Mouse (Mus musculus): ENCODE results near the gene Mbnl2.

The Mbnl2 gene

DNA sequence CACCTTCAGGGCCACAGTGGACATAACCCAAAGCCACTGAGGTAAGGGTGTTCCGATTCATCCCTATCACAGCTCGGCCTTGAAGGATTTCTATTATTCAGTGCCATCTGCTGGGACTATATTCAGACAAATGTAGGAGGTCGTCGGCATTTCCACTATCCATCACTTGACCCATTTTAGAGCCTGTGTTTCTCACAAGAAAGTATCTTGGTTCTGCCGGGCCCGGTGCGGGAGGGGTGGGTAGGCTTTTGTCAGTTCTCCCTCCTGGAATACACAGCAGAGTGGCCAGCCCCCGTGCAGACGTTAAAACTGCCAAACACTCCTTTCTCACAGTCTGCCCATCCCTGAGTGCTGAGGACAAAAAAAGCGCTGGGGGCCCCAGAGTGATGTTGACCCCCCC is 134.4 kb downstream of the Mbnl2 start:
- DNase-seq (ENCODE audit: low spot score in 2 of 2): no peak

DNA sequence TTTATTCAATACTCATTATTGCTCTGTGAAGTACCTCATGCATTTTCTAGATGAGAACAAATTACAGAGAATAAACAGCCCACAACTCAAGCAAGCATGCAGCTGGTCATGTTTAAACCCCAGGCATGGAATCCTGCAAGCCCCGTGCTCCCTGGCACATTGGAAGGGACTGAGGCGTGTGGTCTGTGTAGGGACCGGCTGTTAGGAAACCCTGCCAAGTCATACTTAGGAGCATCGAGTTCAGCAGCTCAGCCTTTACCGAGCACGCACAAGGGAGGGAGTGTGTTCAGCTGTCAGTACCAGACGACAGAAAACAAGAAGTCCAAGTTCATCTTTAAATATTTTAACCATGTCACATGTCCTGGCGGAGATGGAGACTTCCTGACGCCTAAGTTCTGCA is 141.4 kb downstream of the Mbnl2 start:
- no peak for DNase-seq (ENCODE audit: low spot score in 2 of 2)

DNA sequence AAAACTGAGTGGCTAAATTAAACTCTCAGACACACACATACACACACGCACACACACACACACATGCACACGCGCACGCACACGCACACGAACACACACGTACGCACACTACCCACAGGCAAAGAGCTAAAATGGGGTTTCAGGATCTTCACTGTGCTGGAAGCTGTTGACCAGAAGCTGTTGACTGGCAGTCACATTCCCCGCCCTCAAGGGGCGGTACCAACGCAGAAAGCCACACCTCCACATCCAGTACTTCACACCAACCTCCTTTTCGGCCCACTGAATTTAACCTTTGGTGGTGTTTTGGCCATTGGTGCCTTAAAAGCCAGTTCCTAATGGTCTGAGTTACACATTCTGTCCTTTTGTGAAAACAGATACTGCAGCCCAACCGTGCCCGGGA is 143.5 kb downstream of the Mbnl2 start:
- DNase-seq (ENCODE audit: low spot score in 2 of 2): no peak

DNA sequence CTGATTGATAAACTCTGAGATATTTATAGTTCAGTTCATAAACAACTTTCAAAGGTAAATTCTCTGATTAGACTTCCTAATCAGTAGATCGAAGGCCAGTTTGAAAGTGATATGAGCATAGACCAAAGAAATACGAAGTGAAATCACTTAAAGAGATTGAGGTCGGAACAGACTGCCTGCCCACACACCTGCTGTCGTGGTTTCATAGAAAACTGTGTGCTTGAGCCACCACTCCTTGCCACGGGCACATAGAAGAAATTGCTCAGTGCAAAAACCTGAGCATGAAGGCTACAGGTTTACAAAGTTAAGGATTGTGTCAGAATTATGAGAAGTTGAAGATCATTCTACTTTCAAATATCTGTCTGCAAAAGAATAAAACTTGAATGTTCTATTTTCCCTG is 153.0 kb downstream of the Mbnl2 start:
- no peak for DNase-seq (ENCODE audit: low spot score in 2 of 2)

DNA sequence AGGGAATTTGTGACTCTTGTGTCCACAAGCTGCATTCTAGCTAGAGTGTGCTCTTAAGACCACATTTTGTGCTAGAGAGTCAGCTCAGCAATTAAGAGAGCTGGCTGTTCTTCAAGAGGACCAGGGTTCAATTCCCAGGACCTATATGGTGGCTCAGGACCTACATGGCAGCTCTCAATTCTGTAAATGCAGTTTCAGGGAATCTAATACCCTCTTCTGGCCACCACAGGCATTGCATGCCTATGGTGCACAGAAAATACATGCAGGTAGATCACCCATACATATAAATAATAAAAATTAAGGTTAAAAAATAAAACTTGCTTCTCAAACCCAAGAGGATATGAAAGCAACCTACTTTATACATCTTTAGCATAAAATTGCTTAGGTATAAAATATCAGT is 157.3 kb downstream of the Mbnl2 start:
- DNase-seq (ENCODE audit: low spot score in 2 of 2): no peak

DNA sequence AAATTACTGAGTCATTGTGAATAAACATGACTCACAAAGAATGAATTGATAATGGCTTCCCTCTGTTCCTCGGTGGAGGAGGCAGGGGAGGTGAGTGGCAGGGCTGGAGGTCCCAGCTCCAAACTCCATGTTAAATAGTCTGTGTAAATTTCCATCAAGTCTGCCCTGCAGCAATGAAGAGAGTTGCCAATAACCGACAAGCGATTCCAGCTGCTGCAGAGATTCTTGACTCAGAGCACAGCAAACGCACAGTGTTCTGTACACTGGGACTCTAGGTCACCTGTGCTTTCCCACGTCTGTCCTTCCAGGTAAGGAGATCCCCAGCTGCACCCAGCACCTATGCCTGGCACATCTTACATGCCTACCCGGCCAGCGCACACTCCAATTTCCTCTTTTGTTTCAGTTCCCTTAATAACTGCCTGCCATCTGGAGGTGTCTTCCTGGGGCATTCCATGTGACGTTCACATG is 158.5 kb downstream of the Mbnl2 start:
- no peak for DNase-seq (ENCODE audit: low spot score in 2 of 2)

DNA sequence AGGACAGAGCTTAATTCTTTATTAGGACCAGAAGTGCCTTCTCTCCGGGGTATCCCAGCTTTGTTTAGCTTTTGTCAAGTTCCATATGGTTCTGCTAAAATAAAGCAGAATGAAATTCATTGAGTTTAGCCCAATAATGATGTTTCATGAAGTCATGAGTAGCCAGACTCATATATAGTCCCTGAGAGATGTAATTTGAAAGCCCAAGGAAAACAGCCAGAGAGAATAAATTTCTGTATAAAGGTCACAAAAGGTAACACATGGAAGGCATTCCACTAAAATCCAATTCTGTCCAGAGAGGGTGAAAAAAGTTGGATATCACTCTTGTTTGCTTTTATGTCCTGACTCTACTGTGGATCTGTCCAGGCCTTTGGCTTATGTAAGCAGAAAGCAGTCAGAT is 159.4 kb downstream of the Mbnl2 start:
- no peak for DNase-seq (ENCODE audit: low spot score in 2 of 2)

DNA sequence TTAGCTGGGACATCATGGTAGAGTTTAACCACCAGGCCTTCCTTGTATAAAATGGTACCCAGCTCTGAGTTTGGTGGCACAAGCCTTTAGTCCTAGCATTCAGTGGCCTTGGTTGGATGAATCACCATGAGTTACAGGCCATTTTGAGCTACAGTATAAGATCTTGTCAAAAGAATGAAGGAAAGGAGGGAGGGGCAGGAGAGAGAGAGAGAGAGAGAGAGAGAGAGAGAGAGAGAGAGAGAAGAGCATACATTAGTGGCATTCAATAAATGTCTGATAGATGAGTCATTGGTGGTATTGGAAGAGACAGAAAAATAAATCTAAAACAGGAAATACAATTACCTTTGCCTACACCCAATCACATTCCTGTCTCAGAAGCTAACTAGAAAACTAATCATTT is 165.2 kb downstream of the Mbnl2 start:
- DNase-seq (ENCODE audit: low spot score in 2 of 2): no peak

DNA sequence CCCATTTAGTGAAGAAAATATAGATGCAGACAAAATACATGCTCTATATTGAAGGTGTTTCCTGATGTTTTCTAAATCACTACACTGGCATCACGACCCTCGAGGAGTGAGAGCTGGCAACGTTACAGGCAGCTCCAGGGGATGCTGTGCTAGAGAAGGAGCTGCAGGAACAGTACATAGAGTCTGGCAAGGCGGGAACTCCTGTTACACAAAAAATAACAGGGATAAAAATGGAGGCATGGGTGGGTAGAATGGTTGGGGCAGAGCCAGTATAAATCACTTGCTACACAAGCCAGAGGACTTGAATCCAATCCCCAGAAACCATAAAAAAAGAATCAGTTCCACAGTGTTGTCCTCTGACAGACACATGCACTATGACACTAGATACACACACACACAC is 165.8 kb downstream of the Mbnl2 start:
- no peak for DNase-seq (ENCODE audit: low spot score in 2 of 2)

DNA sequence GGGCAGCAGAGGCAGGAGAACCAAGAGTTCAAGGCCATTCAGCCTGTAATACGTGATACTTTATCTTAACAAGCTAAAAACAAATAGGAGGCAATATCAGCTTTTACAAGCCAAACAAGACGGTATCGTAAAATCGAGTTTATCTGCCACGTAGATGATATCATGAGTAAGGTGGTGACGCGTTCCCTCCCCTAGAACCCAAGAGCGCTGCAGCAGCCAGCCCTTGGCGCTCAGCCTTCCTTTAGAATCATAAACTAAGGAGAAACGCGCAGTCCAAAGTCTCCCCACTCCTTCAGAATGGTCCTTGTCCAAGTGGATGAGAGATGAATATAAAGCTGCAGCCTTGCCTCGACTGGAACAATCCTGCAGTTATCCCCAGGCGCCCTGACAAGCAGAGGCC is 166.4 kb downstream of the Mbnl2 start:
- DNase-seq (ENCODE audit: low spot score in 2 of 2): peak in 1 of 2 experiments; percentile 5

DNA sequence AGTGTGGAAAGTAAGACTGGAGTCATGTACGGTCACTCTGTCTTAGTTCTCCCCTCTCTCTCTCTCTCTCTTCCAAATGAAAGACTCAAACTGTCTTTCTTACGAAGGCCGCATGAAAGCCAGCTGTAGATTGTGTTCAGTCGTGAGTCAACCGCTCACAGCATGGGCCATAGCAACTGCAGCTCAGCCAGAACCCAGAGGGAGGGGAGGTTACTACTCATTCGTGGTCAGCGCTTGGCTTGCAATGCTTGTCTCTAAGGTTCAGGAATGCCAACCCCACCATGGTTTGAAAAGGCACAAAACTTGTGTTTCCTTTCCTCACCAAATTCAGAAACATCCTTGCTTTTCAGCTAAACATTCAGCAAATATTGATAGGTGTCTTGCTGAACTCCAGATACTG is 178.8 kb downstream of the Mbnl2 start:
- no peak for DNase-seq (ENCODE audit: low spot score in 2 of 2)

DNA sequence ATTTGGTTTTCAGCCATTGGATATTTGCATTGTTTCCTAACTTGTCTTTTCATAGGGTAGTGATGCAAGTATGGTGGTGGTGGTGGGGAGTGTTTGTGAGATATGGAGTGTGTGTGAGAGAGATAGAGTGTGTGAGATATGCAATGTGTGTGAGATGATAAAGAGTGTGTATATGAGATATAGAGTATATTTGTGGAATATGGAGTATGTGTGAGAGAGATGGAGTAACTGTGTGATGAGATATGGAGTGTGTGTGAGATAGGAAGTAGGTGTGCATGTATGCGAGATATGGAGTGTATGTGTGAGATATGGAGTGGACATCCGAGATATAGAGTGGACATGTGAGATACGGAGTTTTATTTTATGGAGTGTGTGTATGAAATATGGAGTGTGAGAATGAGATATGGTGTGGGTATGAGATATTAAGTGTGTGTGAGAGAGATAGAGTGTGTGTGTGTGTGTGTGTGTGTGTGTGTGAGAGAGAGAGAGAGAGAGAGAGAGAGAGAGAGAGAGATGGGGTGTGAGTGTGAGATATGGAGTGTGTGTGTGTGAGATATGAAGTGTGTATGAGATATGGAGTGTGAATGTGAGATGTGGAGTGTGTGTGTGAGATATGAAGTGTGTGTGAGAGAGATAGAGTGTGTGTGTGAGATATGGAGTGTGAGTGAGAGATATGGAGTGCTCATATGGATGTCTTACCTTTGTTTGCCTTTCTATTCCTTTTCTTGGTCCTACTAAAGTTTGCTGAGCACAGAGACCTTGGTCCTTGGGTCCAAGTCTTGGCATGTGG is 188.7 kb downstream of the Mbnl2 start:
- no peak for DNase-seq (ENCODE audit: low spot score in 2 of 2)

DNA sequence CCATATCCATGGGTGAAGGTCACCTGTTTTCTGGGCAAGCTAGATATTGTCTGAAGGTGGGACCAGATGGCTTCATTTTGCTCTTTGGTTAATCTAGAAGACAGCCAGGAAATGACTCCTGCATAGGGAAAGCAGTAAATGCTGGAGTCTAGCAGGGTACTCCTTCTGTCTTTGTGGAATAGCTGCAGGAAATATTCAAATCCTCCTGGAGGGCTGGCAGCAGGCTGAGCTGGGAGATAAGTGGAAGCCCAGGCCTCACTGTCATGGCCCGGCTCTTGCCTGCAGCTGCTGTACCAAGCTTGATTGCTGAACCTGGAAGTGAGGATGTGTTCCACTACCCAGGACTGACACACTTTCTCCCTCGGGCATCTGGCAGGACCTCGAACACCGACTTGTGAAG is 191.3 kb downstream of the Mbnl2 start:
- DNase-seq (ENCODE audit: low spot score in 2 of 2): no peak

DNA sequence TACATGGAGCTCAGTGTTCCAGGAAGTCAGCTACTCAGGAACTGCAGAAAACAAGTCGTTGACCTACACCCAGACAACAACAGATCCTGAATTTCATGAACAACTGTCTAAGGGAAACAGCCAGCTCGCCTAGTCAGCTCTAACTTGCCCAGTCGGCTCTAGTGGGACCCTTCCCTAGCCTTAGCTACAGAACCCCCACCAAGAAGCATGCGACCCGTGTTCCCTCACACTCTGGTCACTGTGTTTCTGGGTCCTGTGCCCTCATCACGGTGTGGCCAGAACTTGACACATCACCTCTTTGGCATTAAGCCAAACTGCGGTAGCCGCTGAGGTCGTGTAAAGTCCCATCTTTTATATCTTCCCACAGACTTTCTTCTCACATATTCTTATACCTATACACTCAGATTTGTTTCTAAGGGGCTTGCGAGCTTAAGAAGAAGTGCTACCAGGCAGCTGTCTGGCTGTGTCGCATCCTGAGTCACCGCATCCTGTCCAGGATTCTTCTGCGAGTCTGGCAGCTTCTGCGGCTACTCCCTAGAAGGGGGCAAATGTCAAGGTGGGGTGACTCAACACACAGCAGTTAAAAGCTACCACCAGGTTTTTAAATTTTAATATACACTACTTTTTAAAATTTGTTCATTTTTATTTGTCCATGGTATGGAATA is 193.8 kb downstream of the Mbnl2 start:
- no peak for DNase-seq (ENCODE audit: low spot score in 2 of 2)

DNA sequence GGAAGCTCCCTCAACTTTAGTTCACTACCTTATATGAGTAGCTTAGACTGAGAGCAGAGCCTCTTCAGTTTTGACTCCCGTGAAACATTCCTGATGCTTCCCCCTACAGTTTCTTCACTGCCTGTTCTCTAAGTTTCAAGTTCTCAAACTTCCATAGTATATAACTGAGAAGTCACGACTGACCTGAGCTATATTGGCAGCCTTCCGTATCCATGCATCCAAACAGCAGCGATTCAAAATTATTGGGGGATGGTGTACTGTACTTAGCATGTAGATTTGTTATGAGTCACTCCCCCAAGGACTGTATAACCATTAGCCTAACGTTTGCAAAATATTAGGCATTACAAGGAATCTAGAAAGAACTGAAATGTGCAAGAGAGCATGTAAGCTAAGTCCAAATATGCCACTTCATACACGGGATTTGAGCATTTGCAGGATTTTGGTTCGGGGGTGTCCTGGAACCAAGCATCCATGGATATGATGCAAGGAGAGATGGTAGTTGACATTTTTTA is 200.8 kb downstream of the Mbnl2 start:
- no peak for DNase-seq (ENCODE audit: low spot score in 2 of 2)

DNA sequence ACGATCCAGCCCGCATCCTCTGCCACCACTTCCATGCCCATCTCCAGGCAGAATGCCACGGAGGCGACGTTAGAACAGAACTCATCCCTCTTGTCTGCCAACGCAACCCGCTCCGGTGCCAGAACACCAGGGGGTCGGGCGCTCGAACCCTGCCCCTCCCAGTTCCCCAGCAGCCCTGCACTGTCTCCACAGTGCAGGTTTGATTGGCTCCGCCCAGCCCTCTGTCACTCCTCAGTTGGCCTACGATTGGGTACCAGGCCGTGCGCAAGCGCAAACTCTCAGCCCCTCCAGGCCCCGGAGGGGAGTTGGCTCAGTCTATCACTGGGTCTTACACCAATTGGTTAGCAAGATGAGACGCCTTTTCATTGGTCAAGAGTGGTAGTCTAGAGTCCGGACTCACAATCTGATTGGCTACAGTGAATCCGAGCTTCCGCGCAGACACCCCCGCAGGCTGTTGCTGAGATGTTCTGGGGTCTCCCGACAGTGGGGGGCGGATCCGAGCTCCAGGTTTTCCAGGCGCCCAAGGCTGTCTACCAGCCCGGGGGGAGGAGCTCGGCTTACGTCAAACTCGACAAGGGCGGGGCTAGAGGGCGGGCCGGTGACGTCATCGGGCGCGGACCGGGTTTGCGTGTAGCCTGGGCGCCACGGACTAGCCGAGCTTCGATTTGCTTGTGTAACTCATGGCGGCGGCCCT is 202.0 kb downstream of the Mbnl2 start:
- peak; percentile 96 to 97 for DNase-seq (ENCODE audit: low spot score in 2 of 2)

DNA sequence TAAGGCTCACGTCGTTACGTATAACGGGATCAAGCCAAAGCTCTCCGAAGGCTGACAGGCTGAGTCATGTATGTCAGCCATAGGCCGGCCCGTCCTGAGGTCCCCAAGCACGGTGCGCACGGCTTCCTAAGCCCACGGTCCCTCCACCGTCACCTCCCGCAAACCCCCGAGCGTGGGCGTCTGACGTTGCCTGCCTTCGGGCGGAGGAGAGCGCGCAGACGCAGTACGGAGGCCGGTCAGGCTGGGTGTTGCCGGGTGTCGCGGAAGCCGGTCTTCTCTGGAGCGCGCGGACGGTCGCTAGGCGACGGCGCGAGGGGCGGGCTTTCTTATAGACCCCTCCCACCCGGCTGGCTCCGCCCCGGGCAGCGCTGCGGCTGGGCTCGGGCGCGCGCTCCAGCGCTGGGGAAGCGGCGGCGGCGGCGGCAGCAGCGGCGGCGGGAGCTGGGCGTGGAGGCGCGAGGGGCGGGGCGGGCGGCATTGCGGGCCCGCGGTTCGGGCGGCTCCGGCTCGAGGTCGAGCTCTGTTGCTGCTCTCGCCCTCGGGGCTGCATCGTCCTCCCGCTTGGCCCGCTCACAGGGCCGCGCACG is 202.6 kb downstream of the Mbnl2 start, which contains the start of gene Rap2a:
Rap2a (plus strand) TSS at position 463 of the 587 bp plus-strand sequence.
- peak; percentile 89 to 95 for DNase-seq (ENCODE audit: low spot score in 2 of 2)

DNA sequence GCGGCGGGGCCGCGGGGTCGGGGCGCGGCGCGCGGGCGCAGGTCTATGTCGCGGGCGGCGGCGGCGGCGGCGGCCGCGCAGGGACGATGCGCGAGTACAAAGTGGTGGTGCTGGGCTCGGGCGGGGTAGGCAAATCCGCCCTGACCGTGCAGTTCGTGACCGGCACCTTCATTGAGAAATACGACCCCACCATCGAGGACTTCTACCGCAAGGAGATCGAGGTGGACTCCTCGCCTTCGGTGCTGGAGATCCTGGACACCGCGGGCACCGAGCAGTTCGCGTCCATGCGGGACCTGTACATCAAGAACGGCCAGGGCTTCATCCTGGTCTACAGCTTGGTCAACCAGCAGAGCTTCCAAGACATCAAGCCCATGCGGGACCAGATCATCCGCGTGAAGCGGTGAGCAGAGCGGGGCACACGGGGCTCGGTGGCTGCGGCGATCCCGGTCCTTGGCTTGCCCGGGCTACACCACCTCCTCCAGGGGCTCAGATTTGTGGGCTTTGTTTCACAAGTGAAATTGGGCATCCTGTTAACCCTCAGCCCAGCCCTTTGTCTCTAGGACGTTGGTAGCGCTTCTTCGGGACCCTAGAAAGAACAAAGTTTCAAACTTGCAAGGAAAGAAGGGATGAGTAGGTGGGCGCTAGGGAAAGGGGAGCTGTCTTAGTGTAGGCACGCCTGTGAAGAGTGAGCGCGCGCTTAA is 203.3 kb downstream of the Mbnl2 start:
- DNase-seq (ENCODE audit: low spot score in 2 of 2): peak; percentile 30 to 34

DNA sequence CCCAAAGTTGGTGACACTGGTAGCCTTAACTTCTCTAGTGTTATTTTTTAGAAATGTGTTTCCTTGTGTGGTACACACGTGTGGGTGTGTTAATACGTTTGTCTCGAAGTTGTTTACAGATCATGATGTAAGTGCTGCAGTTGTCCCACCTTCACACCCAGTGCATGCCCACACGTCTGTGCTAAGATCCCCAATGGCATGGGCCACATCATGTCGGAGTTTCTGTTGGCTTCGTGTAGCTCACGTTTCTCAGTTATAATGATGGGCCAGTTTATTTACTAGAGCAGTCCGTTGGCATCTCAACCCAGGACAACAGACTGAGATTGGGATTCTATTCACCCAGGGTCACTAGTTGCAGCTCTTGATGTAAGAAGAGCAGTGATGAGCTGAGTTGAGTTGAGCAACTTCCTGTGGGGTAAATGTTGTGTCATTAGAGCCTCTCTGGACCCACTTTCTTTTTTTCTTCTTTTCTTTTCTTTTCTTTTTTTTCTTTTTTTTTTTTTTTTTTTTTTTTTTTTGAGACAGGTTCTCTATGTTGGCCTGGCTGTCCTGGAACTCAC is 205.0 kb downstream of the Mbnl2 start:
- DNase-seq (ENCODE audit: low spot score in 2 of 2): no peak

DNA sequence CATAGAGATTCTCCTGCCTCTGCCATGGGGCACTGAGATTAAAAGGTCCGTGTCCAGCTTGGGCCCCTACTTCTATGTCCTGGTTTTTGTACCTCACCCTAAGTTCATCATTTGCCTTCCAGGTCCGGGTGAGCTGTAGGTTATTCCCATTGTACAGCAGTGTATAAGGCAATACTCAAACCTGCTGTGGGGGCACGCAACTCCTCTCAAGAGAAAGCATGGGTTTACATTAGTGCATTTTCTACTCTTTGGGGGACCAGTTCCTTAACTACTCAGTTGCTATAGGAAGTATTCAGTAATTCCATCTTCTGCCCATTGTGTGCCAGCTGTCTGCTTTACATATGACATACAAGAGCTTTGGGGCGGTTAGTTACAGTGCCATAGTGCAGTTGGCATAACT is 205.5 kb downstream of the Mbnl2 start:
- DNase-seq (ENCODE audit: low spot score in 2 of 2): no peak

Measured in urinary bladder, postnatal 36 days (tissue).